Mouse (Mus musculus) heart, embryonic 13.5 days (tissue): ENCODE data around the gene Acad12. TPM values are rescaled to one million over a fixed set of nuclear protein-coding genes. Genes with fewer than 3 reads are reported as not detected.

Experiments used
- ATAC-seq: fragments of 200-750 bp; cut with Nextera tagmentation; 2 replicates; pipeline ENCODE4 v1.8.0; 2017; ENCODE audit warnings: moderate TSS enrichment; ENCODE audit not compliant: insufficient number of reproducible peaks, low FRiP score, low TSS enrichment; ENCODE audit errors: extremely low read depth
- H3K27ac ChIP-seq: fragments of 300-500 bp; sonication (generic); replicated peaks from 2 replicates; pipeline ENCODE4 v1.5.1; 2015; ENCODE audit warnings: moderate library complexity, mild to moderate bottlenecking, inconsistent platforms
- H3K27me3 ChIP-seq: fragments of 300-500 bp; sonication (generic); replicated peaks from 2 replicates; pipeline ENCODE4 v1.6.1; 2015; ENCODE audit warnings: mild to moderate bottlenecking, inconsistent platforms
- H3K36me3 ChIP-seq: fragments of 300-500 bp; sonication (generic); 2 replicates; pipeline ENCODE4 v1.6.1; 2015; ENCODE audit warnings: mild to moderate bottlenecking, inconsistent platforms
- H3K4me1 ChIP-seq: fragments of 300-500 bp; sonication (generic); 2 replicates; pipeline ENCODE4 v1.6.1; 2015; ENCODE audit warnings: inconsistent platforms
- H3K4me2 ChIP-seq: fragments of 300-500 bp; sonication (generic); 2 replicates; pipeline ENCODE4 v1.6.1; 2015; ENCODE audit warnings: inconsistent platforms, mild to moderate bottlenecking, moderate library complexity
- H3K4me3 ChIP-seq: fragments of 300-500 bp; sonication (generic); 2 replicates; pipeline ENCODE4 v1.5.1; 2015; ENCODE audit warnings: moderate library complexity, mild to moderate bottlenecking, inconsistent platforms
- H3K9ac ChIP-seq: fragments of 300-500 bp; sonication (generic); 2 replicates; pipeline ENCODE4 v1.6.1; 2015; ENCODE audit warnings: inconsistent platforms, mild to moderate bottlenecking, moderate library complexity
- H3K9me3 ChIP-seq: fragments of 300-500 bp; sonication (generic); 2 replicates; pipeline ENCODE4 v1.6.1; 2016; ENCODE audit warnings: inconsistent platforms
- WGBS: fragments of 180-500 bp; shearing (Covaris S2); methylation state at CpG from one replicate; pipeline ENCODE4 v1.1.7; 2015; ENCODE audit warnings: mixed read lengths; 5-methylcytosine and 5-hydroxymethylcytosine counted together
- polyA plus RNA-seq: library from polyadenylated mRNA; unstranded; fragments of >200 nt; fragmentation: Nextera tagmentation; extraction: Ambion mirVana; gene quantifications from 2 replicates; pipeline ENCODE4 v1.2.1, GENCODE M21; 2015

Gene Acad12
- polyA plus RNA-seq, 1 experiment from 2014 or later = 5.1 TPM

GRCm38 (mm10) chr5:121593451-121594401, 25.0 kb downstream of the Acad12 start, which contains the start of gene Aldh2:
Aldh2 (minus strand) TSS chr5:121593824.
- Histone ChIP-seq H3K27ac (peak within 1 kb of the TSS; percentile 67), H3K9ac (peak within 1 kb of the TSS; percentile 89), H3K27me3 (peaks cover 8% of the 10 kb centered on the region; the same call in 1 of the 2 replicates), H3K36me3 (no peaks in the 10 kb centered on the region), H3K4me1 (peaks cover 42% of the 10 kb centered on the region), H3K9me3 (no peaks in the 10 kb centered on the region), H3K4me2 (peak within 1 kb of the TSS; percentile 98), H3K4me3 (peak within 1 kb of the TSS; percentile 68)
- peak; percentile 63 for ATAC-seq
- WGBS = 3% methylated on average over 47 of the region's 47 CpGs

GRCm38 (mm10) chr5:121592816-121593407, 25.8 kb downstream of the Acad12 start:
- Histone ChIP-seq H3K4me1 (peaks cover 42% of the 10 kb centered on the region), H3K36me3 (no peaks in the 10 kb centered on the region), H3K4me2 (peak overlapping the region; percentile 98), H3K9me3 (no peaks in the 10 kb centered on the region), H3K9ac (peak overlapping the region; percentile 89), H3K4me3 (peak overlapping the region; percentile 68), H3K27ac (no peak overlapping the region; the same call in 1 of the 2 replicates), H3K27me3 (0 out of 2 replicates have a peak, but pooled peaks cover 2% of the 10 kb centered on the region)
- ATAC-seq = no peak
- WGBS = 5% methylated on average over 33 of the region's 33 CpGs

- H3K4me3 ChIP-seq = peak overlapping the region; percentile 68
- no peaks in the 10 kb centered on the region for H3K9me3 ChIP-seq
- H3K27ac ChIP-seq = no peak overlapping the region
- peak overlapping the region; percentile 98 for H3K4me2 ChIP-seq
- no peaks in the 10 kb centered on the region for H3K36me3 ChIP-seq
- H3K9ac ChIP-seq = no peak overlapping the region; the same call in 1 of the 2 replicates
- no peak for ATAC-seq
- 0 out of 2 replicates have a peak, but pooled peaks cover 2% of the 10 kb centered on the region for H3K27me3 ChIP-seq
- 66% methylated on average over 11 of the region's 11 CpGs for WGBS
- peaks cover 44% of the 10 kb centered on the region for H3K4me1 ChIP-seq
Measured at GRCm38 (mm10) chr5:121592064-121592815, 26.5 kb downstream of the Acad12 start.

DNA sequence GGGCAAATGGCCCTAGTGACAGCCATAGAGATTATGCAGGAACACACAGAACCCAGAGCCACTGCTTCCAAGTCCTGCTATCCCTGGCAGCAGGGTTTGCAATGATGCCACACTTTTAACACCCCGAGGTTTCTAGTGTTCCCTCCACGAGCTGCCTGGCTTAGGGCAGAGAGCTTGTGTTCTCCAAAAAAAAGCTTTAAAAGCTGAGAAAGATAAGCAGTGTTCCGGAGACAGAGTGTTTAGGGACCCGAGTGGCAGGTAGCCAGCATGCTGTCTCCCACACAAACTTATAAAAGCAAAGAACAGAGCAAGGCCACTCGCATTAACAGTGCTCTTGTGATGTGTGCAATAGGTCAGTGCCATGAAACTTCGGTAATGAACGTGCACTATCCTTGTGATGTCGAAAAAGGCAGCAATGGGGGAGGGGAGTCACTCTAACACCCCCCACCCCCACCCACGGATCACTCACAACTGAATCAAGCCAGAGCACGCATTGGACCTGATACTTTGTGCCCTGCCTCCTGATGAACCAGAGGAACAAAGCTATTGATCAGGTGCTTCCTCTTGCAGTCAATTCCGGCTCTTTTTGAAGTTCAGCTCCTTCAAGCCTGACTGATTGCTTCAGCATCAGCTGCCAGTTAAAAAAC, 27.2 kb downstream of the Acad12 start:
- H3K36me3 ChIP-seq = no peaks in the 10 kb centered on the region
- 0 out of 2 replicates have a peak, but pooled peaks cover 2% of the 10 kb centered on the region for H3K27me3 ChIP-seq
- H3K4me2 ChIP-seq = peak overlapping the region; percentile 98
- H3K4me1 ChIP-seq = peaks cover 50% of the 10 kb centered on the region
- 46% methylated on average over 11 of the region's 11 CpGs for WGBS
- no peak overlapping the region for H3K4me3 ChIP-seq
- H3K27ac ChIP-seq = no peak overlapping the region
- H3K9ac ChIP-seq = peak overlapping the region; percentile 40; the same call in 1 of the 2 replicates
- no peaks in the 10 kb centered on the region for H3K9me3 ChIP-seq
- ATAC-seq = no peak

DNA sequence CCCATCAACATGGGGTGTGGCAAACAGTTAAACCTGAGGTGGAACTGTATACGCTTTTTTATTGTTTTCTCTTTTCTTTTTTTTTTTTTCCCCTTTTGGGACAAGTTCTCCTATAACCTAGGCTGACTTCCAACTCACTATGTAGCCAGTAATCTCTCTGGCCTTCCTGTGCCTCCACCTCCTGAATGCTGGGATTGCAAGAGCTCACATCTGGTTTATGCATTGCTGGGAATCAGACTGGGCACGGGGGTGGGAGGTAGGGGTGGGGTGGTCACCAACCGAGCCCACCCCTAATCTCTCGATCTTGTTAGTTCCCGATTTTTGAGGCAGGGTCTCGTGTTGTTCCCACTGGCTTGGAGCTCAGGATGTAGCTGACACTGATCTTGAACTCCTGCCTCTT, 28.8 kb downstream of the Acad12 start:
- no peak for ATAC-seq
- no peaks in the 10 kb centered on the region for H3K9me3 ChIP-seq
- 0 out of 2 replicates have a peak, but pooled peaks cover 2% of the 10 kb centered on the region for H3K27me3 ChIP-seq
- WGBS = 75% methylated on average over 6 of the region's 6 CpGs
- H3K4me3 ChIP-seq = no peak overlapping the region
- H3K36me3 ChIP-seq = no peaks in the 10 kb centered on the region
- peaks cover 44% of the 10 kb centered on the region for H3K4me1 ChIP-seq
- H3K4me2 ChIP-seq = no peak overlapping the region
- no peak overlapping the region for H3K9ac ChIP-seq
- no peak overlapping the region for H3K27ac ChIP-seq

GRCm38 (mm10) chr5:121586400-121587039, 32.2 kb downstream of the Acad12 start:
- no peak overlapping the region for H3K9ac ChIP-seq
- H3K36me3 ChIP-seq = no peaks in the 10 kb centered on the region
- H3K27ac ChIP-seq = no peak overlapping the region
- H3K9me3 ChIP-seq = no peaks in the 10 kb centered on the region
- H3K4me3 ChIP-seq = no peak overlapping the region
- H3K27me3 ChIP-seq = no peaks in the 10 kb centered on the region
- no peak overlapping the region for H3K4me2 ChIP-seq
- ATAC-seq = no peak
- peaks cover 28% of the 10 kb centered on the region for H3K4me1 ChIP-seq
- WGBS = 57% methylated on average over 6 of the region's 6 CpGs

- no peaks in the 10 kb centered on the region for H3K9me3 ChIP-seq
- H3K27me3 ChIP-seq = no peaks in the 10 kb centered on the region
- WGBS = 77% methylated on average over 5 of the region's 5 CpGs
- H3K9ac ChIP-seq = no peak overlapping the region
- no peak overlapping the region for H3K4me2 ChIP-seq
- H3K4me3 ChIP-seq = no peak overlapping the region
- no peaks in the 10 kb centered on the region for H3K36me3 ChIP-seq
- H3K27ac ChIP-seq = no peak overlapping the region
- peaks cover 22% of the 10 kb centered on the region for H3K4me1 ChIP-seq
- no peak for ATAC-seq
Measured at GRCm38 (mm10) chr5:121585699-121586098, 33.0 kb downstream of the Acad12 start.

- H3K4me1 ChIP-seq = peaks cover 22% of the 10 kb centered on the region
- ATAC-seq = no peak
- WGBS = 87% methylated on average over 10 of the region's 10 CpGs
Measured at GRCm38 (mm10) chr5:121585005-121585404, 33.7 kb downstream of the Acad12 start.

DNA sequence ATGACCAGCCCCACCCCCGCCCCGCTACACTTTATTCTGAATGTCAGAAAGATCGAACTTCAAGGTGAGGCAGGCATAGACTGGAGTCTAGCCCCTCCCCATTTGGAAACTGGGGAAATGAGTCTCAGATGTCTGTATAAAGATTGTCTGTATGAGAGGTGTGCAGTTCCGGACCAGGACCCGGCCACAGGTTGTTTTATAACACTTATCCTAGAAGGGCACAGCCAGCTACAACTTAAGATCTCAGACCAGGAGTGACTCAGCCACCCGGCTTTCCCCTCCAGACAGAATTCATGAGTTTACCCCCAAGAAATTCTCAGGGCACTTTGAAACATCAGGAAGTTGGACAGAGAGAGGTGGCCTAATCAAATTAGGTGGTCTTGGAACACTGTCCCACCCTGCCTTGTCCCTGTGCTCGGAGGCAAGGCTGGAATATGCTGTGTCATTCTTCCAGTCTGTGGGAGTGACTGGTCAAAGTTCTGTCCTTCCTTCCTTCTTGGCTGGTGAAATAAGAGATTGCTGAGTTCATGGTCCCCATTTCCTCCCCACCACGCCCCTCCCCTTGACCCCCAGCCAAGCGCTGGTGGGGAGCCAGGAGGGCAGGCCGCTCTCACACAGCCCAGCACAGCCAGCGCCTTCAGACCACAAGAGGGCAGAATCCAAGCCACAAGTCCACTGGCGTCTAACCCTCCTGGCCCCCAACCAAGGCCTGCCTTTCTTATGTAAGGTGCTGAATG, 34.8 kb downstream of the Acad12 start:
- H3K9ac ChIP-seq = peak overlapping the region; percentile 4; the same call in 1 of the 2 replicates
- WGBS = 48% methylated on average over 12 of the region's 12 CpGs
- H3K36me3 ChIP-seq = peaks cover 17% of the 10 kb centered on the region
- H3K27me3 ChIP-seq = no peaks in the 10 kb centered on the region
- H3K27ac ChIP-seq = peak overlapping the region; percentile 68
- ATAC-seq = peak; percentile 55; the same call in 1 of the 2 replicates
- peak overlapping the region; percentile 12; the same call in 1 of the 2 replicates for H3K4me2 ChIP-seq
- H3K4me3 ChIP-seq = no peak overlapping the region
- H3K4me1 ChIP-seq = peaks cover 22% of the 10 kb centered on the region
- H3K9me3 ChIP-seq = no peaks in the 10 kb centered on the region

More at GRCm38 (mm10) chr5:121585005-121585404, 33.7 kb downstream of the Acad12 start:
- H3K36me3 ChIP-seq = peaks cover 6% of the 10 kb centered on the region
- no peak overlapping the region for H3K27ac ChIP-seq
- no peaks in the 10 kb centered on the region for H3K9me3 ChIP-seq
- H3K9ac ChIP-seq = no peak overlapping the region
- H3K4me3 ChIP-seq = no peak overlapping the region
- no peak overlapping the region for H3K4me2 ChIP-seq
- no peaks in the 10 kb centered on the region for H3K27me3 ChIP-seq

DNA sequence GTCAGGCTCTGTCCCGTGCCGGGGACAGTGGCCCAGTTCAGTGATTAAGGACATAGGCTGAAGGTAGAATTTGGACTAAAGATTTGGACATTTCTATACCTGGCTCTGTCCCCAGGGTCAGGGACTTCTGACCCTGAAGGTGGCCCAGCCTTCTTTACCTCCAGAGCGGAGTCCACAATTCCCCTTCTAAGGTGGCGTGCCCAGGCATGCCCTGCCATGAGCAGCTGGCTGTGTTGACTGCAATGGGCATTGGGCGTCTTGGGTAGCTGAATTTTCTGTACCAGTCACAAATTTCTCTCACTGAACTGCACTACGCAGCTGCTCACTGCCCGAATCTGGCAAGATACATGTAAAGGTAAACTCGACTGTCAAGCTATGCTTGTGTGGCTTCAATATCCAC, 36.8 kb downstream of the Acad12 start:
- WGBS = 78% methylated on average over 8 of the region's 8 CpGs
- Histone ChIP-seq H3K36me3 (peaks cover 28% of the 10 kb centered on the region), H3K4me1 (peaks cover 18% of the 10 kb centered on the region)

More for the DNA sequence above, 36.8 kb downstream of the Acad12 start:
- Histone ChIP-seq H3K4me2 (no peak overlapping the region), H3K9me3 (no peaks in the 10 kb centered on the region), H3K27ac (no peak overlapping the region), H3K27me3 (no peaks in the 10 kb centered on the region), H3K9ac (no peak overlapping the region), H3K4me3 (no peak overlapping the region)
- ATAC-seq = no peak
